Mouse (Mus musculus): ENCODE results near the gene Trim69.

The Trim69 gene

GRCm38 (mm10) chr2:122153681-122154365 is 6.7 kb upstream of the Trim69 start:
- no peak for DNase-seq (ENCODE audit: low spot score)

- no peak for DNase-seq (ENCODE audit: low spot score)
These were observed 6.0 kb upstream of the Trim69 start for GRCm38 (mm10) chr2:122154479-122154878.

- no peak for DNase-seq (ENCODE audit: low spot score)
These were observed 5.2 kb upstream of the Trim69 start for GRCm38 (mm10) chr2:122155292-122155691.

- DNase-seq (ENCODE audit: low spot score) = no peak
These were observed 4.3 kb upstream of the Trim69 start for GRCm38 (mm10) chr2:122156051-122156700.

GRCm38 (mm10) chr2:122157561-122157960 is 2.9 kb upstream of the Trim69 start:
- no peak for DNase-seq (ENCODE audit: low spot score)

- peak; percentile 81 for DNase-seq (ENCODE audit: low spot score)
These were observed 2.1 kb upstream of the Trim69 start for GRCm38 (mm10) chr2:122158362-122158802.

- DNase-seq (ENCODE audit: low spot score) = no peak
These were observed 833 bp upstream of the Trim69 start for GRCm38 (mm10) chr2:122159667-122160066.

- peak; percentile 63 for DNase-seq (ENCODE audit: low spot score)
These were observed 1.0 kb downstream of the Trim69 start for GRCm38 (mm10) chr2:122161542-122161941.

GRCm38 (mm10) chr2:122162529-122162928 is 2.0 kb downstream of the Trim69 start:
- DNase-seq (ENCODE audit: low spot score) = no peak

- DNase-seq (ENCODE audit: low spot score) = no peak
These were observed 3.1 kb downstream of the Trim69 start for GRCm38 (mm10) chr2:122163430-122164195.

- peak; percentile 92 for DNase-seq (ENCODE audit: low spot score)
These were observed 3.8 kb downstream of the Trim69 start for GRCm38 (mm10) chr2:122164293-122164692.

GRCm38 (mm10) chr2:122171292-122171691 is 10.8 kb downstream of the Trim69 start:
- DNase-seq (ENCODE audit: low spot score) = no peak

GRCm38 (mm10) chr2:122172188-122172587 is 11.7 kb downstream of the Trim69 start:
- DNase-seq (ENCODE audit: low spot score) = peak; percentile 90

GRCm38 (mm10) chr2:122180051-122180822 is 19.7 kb downstream of the Trim69 start:
- no peak for DNase-seq (ENCODE audit: low spot score)

GRCm38 (mm10) chr2:122185086-122185485 is 24.6 kb downstream of the Trim69 start:
- DNase-seq (ENCODE audit: low spot score) = no peak

- no peak for DNase-seq (ENCODE audit: low spot score)
These were observed 25.6 kb downstream of the Trim69 start, which contains the start of the genes Patl2 and Terb2 for GRCm38 (mm10) chr2:122186106-122186505. Gene Patl2 (minus strand): TSS chr2:122186189. Gene Terb2 (plus strand): TSS chr2:122186272.

GRCm38 (mm10) chr2:122186751-122187150 is 26.3 kb downstream of the Trim69 start:
- DNase-seq (ENCODE audit: low spot score) = no peak

GRCm38 (mm10) chr2:122191849-122192248 is 31.3 kb downstream of the Trim69 start:
- DNase-seq (ENCODE audit: low spot score) = no peak

GRCm38 (mm10) chr2:122194509-122194929 is 34.0 kb downstream of the Trim69 start:
- DNase-seq (ENCODE audit: low spot score) = peak; percentile 73

- no peak for DNase-seq (ENCODE audit: low spot score)
These were observed 41.0 kb downstream of the Trim69 start for GRCm38 (mm10) chr2:122201501-122201900.

GRCm38 (mm10) chr2:122206440-122207107 is 46.1 kb downstream of the Trim69 start:
- no peak for DNase-seq (ENCODE audit: low spot score)
